Mouse (Mus musculus): ENCODE data around the gene Prss32. TPM values are rescaled to one million over a fixed set of nuclear protein-coding genes. Genes with fewer than 3 reads are reported as not detected.

Prss32 gene
- polyA plus RNA-seq, 2 experiments = not detected

GRCm38 (mm10) chr17:23818579-23818978 lies 25.1 kb upstream of the Prss32 start:
- Histone ChIP-seq H3K9ac (ENCODE audit: low read depth, low read length, severe bottlenecking) (no peak overlapping the region), H3K4me2 (replicated peaks; ENCODE audit: low read depth, low read length, severe bottlenecking) (no peak overlapping the region), H3K36me3 (ENCODE audit: control insufficient read depth, insufficient read depth, low read length) (peaks cover 99% of the 10 kb centered on the region), H3K4me1 (ENCODE audit: control insufficient read depth, insufficient read depth, low read length) (no peaks in the 10 kb centered on the region), H3K4me3 (replicated peaks; ENCODE audit: low read length) (no peak overlapping the region), H3K27me3 (ENCODE audit: control insufficient read depth, insufficient read depth, low read length) (no peaks in the 10 kb centered on the region), H3K9me3 (ENCODE audit: control insufficient read depth, low read length) (peaks cover 49% of the 10 kb centered on the region), H3K27ac (replicated peaks; ENCODE audit: low read depth, low read length) (no peak overlapping the region)
- ATAC-seq (ENCODE audit: low FRiP score, low read depth) (no peak), DNase-seq (ENCODE audit: low spot score) (no peak)
- WGBS = 98% methylated on average over 8 of the region's 8 CpGs
- no peak for TF ChIP-seq POLR2A (IDR thresholded peaks at IDR 0.05; ENCODE audit: borderline replicate concordance, extremely low read depth, insufficient read depth, insufficient read length)

- DNase-seq (ENCODE audit: low spot score) (no peak), ATAC-seq (ENCODE audit: low FRiP score, low read depth) (no peak)
- Histone ChIP-seq H3K9me3 (ENCODE audit: control insufficient read depth, low read length) (peaks cover 49% of the 10 kb centered on the region), H3K36me3 (ENCODE audit: control insufficient read depth, insufficient read depth, low read length) (peaks cover 99% of the 10 kb centered on the region), H3K27me3 (ENCODE audit: control insufficient read depth, insufficient read depth, low read length) (no peaks in the 10 kb centered on the region), H3K9ac (ENCODE audit: low read depth, low read length, severe bottlenecking) (no peak overlapping the region), H3K4me2 (replicated peaks; ENCODE audit: low read depth, low read length, severe bottlenecking) (no peak overlapping the region), H3K4me3 (replicated peaks; ENCODE audit: low read length) (no peak overlapping the region), H3K4me1 (ENCODE audit: control insufficient read depth, insufficient read depth, low read length) (no peaks in the 10 kb centered on the region), H3K27ac (replicated peaks; ENCODE audit: low read depth, low read length) (no peak overlapping the region)
- TF ChIP-seq POLR2A (IDR thresholded peaks at IDR 0.05; ENCODE audit: borderline replicate concordance, extremely low read depth, insufficient read depth, insufficient read length) = no peak
- 97% methylated on average over 25 of the region's 25 CpGs for WGBS
Observed at GRCm38 (mm10) chr17:23819235-23819634, 24.4 kb upstream of the Prss32 start.

- Histone ChIP-seq H3K4me3 (replicated peaks; ENCODE audit: low read length) (no peak overlapping the region), H3K36me3 (ENCODE audit: control insufficient read depth, insufficient read depth, low read length) (peaks cover 100% of the 10 kb centered on the region), H3K9me3 (ENCODE audit: control insufficient read depth, low read length) (peaks cover 39% of the 10 kb centered on the region), H3K9ac (ENCODE audit: low read depth, low read length, severe bottlenecking) (no peak overlapping the region), H3K4me1 (ENCODE audit: control insufficient read depth, insufficient read depth, low read length) (no peaks in the 10 kb centered on the region), H3K4me2 (replicated peaks; ENCODE audit: low read depth, low read length, severe bottlenecking) (no peak overlapping the region), H3K27ac (replicated peaks; ENCODE audit: low read depth, low read length) (no peak overlapping the region), H3K27me3 (ENCODE audit: control insufficient read depth, insufficient read depth, low read length) (no peaks in the 10 kb centered on the region)
- ATAC-seq (ENCODE audit: low FRiP score, low read depth) = no peak
- no peak for TF ChIP-seq POLR2A (IDR thresholded peaks at IDR 0.05; ENCODE audit: borderline replicate concordance, extremely low read depth, insufficient read depth, insufficient read length)
- WGBS = 97% methylated on average over 5 of the region's 5 CpGs
- DNase-seq (ENCODE audit: low spot score) = no peak
Observed at GRCm38 (mm10) chr17:23820731-23821130, 22.9 kb upstream of the Prss32 start.

GRCm38 (mm10) chr17:23822094-23822493 lies 21.6 kb upstream of the Prss32 start:
- ATAC-seq (ENCODE audit: low FRiP score, low read depth) (no peak), DNase-seq (ENCODE audit: low spot score) (no peak)
- Histone ChIP-seq H3K4me3 (replicated peaks; ENCODE audit: low read length) (no peak overlapping the region), H3K27me3 (ENCODE audit: control insufficient read depth, insufficient read depth, low read length) (no peaks in the 10 kb centered on the region), H3K4me2 (replicated peaks; ENCODE audit: low read depth, low read length, severe bottlenecking) (no peak overlapping the region), H3K9me3 (ENCODE audit: control insufficient read depth, low read length) (peaks cover 27% of the 10 kb centered on the region), H3K9ac (ENCODE audit: low read depth, low read length, severe bottlenecking) (no peak overlapping the region), H3K4me1 (ENCODE audit: control insufficient read depth, insufficient read depth, low read length) (peaks cover 1% of the 10 kb centered on the region; the same call in 1 of the 2 replicates), H3K27ac (replicated peaks; ENCODE audit: low read depth, low read length) (no peak overlapping the region), H3K36me3 (ENCODE audit: control insufficient read depth, insufficient read depth, low read length) (peaks cover 100% of the 10 kb centered on the region)
- 70% methylated on average over 6 of the region's 6 CpGs for whole genome bisulfite sequencing
- TF ChIP-seq POLR2A (IDR thresholded peaks at IDR 0.05; ENCODE audit: borderline replicate concordance, extremely low read depth, insufficient read depth, insufficient read length) = no peak

GRCm38 (mm10) chr17:23823018-23823417 lies 20.6 kb upstream of the Prss32 start:
- DNase-seq (ENCODE audit: low spot score) = no peak

GRCm38 (mm10) chr17:23823614-23824013 lies 20.0 kb upstream of the Prss32 start:
- no peak overlapping the region for H3K27ac ChIP-seq (replicated peaks; ENCODE audit: low read depth, low read length)
- H3K27me3 ChIP-seq (ENCODE audit: control insufficient read depth, insufficient read depth, low read length) = no peaks in the 10 kb centered on the region
- no peak for ATAC-seq (ENCODE audit: low FRiP score, low read depth)
- 94% methylated on average over 12 of the region's 12 CpGs for WGBS
- peaks cover 11% of the 10 kb centered on the region for H3K4me1 ChIP-seq (ENCODE audit: control insufficient read depth, insufficient read depth, low read length)
- TF ChIP-seq POLR2A (IDR thresholded peaks at IDR 0.05; ENCODE audit: borderline replicate concordance, extremely low read depth, insufficient read depth, insufficient read length) = no peak
- no peak for DNase-seq (ENCODE audit: low spot score)
- H3K9me3 ChIP-seq (ENCODE audit: control insufficient read depth, low read length) = peaks cover 14% of the 10 kb centered on the region
- no peak overlapping the region for H3K4me2 ChIP-seq (replicated peaks; ENCODE audit: low read depth, low read length, severe bottlenecking)
- peaks cover 85% of the 10 kb centered on the region for H3K36me3 ChIP-seq (ENCODE audit: control insufficient read depth, insufficient read depth, low read length)
- H3K4me3 ChIP-seq (replicated peaks; ENCODE audit: low read length) = no peak overlapping the region
- H3K9ac ChIP-seq (ENCODE audit: low read depth, low read length, severe bottlenecking) = no peak overlapping the region

More at GRCm38 (mm10) chr17:23823018-23823417, 20.6 kb upstream of the Prss32 start:
- Histone ChIP-seq H3K27ac (replicated peaks; ENCODE audit: low read depth, low read length) (no peak overlapping the region), H3K4me1 (ENCODE audit: control insufficient read depth, insufficient read depth, low read length) (peaks cover 11% of the 10 kb centered on the region), H3K4me2 (replicated peaks; ENCODE audit: low read depth, low read length, severe bottlenecking) (no peak overlapping the region), H3K36me3 (ENCODE audit: control insufficient read depth, insufficient read depth, low read length) (peaks cover 91% of the 10 kb centered on the region), H3K27me3 (ENCODE audit: control insufficient read depth, insufficient read depth, low read length) (no peaks in the 10 kb centered on the region), H3K9me3 (ENCODE audit: control insufficient read depth, low read length) (peaks cover 20% of the 10 kb centered on the region), H3K9ac (ENCODE audit: low read depth, low read length, severe bottlenecking) (no peak overlapping the region), H3K4me3 (replicated peaks; ENCODE audit: low read length) (no peak overlapping the region)
- no peak for ATAC-seq (ENCODE audit: low FRiP score, low read depth)
- 83% methylated on average over 16 of the region's 16 CpGs for whole genome bisulfite sequencing
- TF ChIP-seq POLR2A (IDR thresholded peaks at IDR 0.05; ENCODE audit: borderline replicate concordance, extremely low read depth, insufficient read depth, insufficient read length) = no peak

All from limb, embryonic 14.5 days (tissue).